Mouse (Mus musculus) megakaryocyte, embryonic 14.5 days (primary cell): ENCODE data around the gene Spon1.

Experiments
- FLI1 ChIP-seq: IDR thresholded peaks from 2 replicates; pipeline ENCODE4 v1.6.1; 2012; ENCODE audit warnings: low read length, inconsistent platforms, mixed read lengths
- GATA1 ChIP-seq: IDR thresholded peaks from 3 replicates; pipeline ENCODE4 v1.6.1; 2012; ENCODE audit warnings: mixed read lengths, low read length, inconsistent platforms, borderline replicate concordance

DNA sequence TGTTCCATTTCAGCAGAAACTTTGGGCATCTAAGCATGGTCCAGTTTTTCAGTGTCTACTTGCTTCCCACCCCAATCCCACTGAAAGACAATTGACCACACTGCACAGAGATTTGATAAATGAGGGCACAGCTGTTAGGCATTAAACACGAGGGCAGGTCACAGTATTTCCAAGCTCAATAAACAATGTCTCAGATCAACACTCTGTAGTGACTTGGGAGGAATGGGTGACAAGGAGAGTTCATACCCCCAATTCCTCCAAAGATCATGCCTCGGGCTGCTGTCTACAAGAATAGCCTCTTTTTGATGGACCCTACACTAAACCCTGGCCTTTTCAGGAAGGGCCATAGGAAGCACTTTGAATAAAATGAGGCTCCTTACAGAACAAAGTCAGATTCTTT, 36.9 kb upstream of the Spon1 start:
- TF ChIP-seq GATA1, result no peak
- TF ChIP-seq FLI1, result no peak
